Mouse (Mus musculus): Measurements from ENCODE around the gene Vmn1r80.
"Not testable (repeated sequence)": the region's sequence is repeated elsewhere in the genome, so short reads cannot be mapped to it uniquely, and the experiment has no call there.

The Vmn1r80 gene

GRCm38 (mm10) chr7:12188986-12189385 is at the start of gene Vmn1r80:
Vmn1r80 (plus strand) TSS chr7:12189286.
- no peak for DNase-seq (ENCODE audit: extremely low read depth, insufficient read length, low spot score)

DNA sequence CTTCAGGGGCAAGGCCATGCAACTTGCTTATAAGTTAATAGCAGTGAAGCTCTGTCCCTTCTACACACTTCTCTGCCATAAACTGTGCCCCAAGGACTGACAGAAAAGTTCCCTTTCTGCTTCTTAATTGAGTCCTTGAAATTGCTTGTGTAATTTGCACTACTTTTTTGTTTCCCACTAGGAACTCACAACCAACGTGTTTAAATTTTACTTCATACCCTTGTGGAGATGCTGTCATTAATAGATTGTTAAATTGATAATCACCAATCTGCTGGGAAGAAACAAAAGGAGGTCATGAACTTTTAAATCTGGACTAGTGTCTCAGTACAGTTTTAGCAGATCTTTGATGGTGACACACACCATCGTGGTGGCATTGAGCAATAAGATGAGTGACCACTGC is 39.1 kb upstream of the Vmn1r80 start, which contains the start of gene Vmn1r78:
Gene Vmn1r78 (plus strand): TSS at position 301 of the 400 bp plus-strand sequence.
- DNase-seq (ENCODE audit: extremely low read depth, insufficient read length, low spot score): no peak

DNA sequence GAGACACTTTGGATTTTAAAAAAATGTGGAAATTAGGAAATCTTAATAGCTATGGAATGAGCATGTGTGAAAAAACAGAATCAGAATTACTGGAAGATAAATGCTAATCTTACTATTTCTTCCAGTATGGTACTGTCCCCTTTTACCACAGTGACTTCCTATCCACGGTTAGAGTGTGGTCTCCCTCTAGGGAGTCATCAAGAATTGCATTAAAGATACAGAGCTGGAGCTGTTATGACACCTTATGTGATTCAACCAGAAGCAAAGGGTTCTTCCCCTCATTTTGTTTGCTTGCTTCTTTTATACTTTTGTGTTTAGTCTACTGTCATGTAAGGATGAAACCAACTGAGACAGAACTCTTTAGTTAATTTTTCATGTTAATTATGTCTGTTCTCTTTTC is 32.6 kb upstream of the Vmn1r80 start:
- not testable (repeated sequence) for DNase-seq (ENCODE audit: extremely low read depth, insufficient read length, low spot score)

- not testable (repeated sequence) for DNase-seq (ENCODE audit: extremely low read depth, insufficient read length, low spot score)
These were observed 18.1 kb upstream of the Vmn1r80 start, which contains the start of gene Vmn1r79 for GRCm38 (mm10) chr7:12170979-12171378. Vmn1r79 (plus strand) TSS chr7:12171279.

GRCm38 (mm10) chr7:12172926-12173325 is 16.2 kb upstream of the Vmn1r80 start:
- not testable (repeated sequence) for DNase-seq (ENCODE audit: extremely low read depth, insufficient read length, low spot score)

DNA sequence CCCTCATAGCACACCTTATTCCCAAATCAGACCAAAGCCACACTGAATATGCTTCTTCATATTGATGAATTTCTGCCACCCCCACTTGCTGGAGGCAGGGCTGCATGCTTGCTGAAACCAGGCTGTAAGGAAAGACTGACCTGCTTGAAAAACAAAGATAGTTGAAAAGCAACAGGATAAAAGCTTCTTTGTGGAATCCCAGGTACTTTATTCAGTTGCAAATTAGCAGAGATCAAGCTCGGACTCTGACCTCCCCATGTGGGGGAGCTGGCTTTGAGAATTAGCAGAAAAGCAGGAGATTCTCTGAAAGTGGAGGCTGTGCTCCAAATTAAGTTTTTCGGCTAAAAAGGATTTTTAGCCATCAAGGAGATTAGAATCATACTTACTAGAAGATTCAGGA is 15.1 kb downstream of the Vmn1r80 start:
- DNase-seq (ENCODE audit: extremely low read depth, insufficient read length, low spot score): no peak
